Mouse (Mus musculus) 3134 (cell line): ENCODE measurements around the gene Spta1.

Experiments
- DNase-seq: peaks from one replicate; pipeline ENCODE4 v3.0.0-alpha.2; 2011; ENCODE audit warnings: low spot score; ENCODE audit not compliant: insufficient read length; ENCODE audit errors: extremely low read depth

The Spta1 gene

DNA sequence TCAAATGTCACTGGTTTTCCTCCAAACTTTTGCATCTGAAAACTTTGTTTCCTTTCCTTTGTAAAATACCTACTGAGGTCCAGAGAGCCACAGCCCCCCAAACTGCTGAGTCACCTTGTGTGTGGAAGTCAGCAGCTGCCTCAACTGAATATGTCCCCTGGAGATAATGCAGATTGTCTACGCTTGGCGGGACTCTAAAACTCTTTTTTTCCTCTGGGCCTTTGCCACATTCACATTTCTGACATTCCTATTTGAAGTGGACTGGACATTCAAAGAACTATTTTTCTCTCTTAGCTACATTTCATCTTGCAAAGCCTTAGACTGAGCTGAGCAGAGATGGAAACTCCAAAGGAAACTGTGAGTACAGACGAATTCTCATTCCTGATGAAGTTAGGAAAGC is at the start of gene Spta1:
Gene Spta1, plus strand, starts transcription at position 172 of the 400 bp plus-strand sequence.
- DNase-seq = no peak

DNA sequence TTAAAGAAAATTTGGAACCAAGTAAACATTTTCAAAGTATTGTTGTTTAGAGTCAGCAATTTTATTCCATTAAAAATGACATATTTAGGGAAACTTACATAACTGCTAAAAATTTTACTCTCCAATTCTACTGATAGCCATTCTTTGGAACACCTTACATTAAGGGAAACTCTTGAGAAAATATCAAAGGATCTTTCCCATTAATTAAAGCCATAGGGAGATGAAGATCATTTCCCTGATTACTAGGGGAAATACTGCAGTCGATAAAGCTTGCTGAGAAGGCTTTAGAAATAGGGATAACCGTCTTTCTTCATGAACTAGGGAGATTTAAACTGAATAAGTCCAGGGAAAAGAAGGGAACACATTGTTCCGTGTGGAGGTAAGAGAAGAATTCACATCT is 41.4 kb upstream of the Spta1 start, which contains the start of gene Olfr424:
Gene Olfr424, plus strand, starts transcription at position 301 of the 400 bp plus-strand sequence.
- DNase-seq = no peak

- no peak for DNase-seq
Observed at GRCm38 (mm10) chr1:174131999-174132398, 40.6 kb upstream of the Spta1 start.

DNA sequence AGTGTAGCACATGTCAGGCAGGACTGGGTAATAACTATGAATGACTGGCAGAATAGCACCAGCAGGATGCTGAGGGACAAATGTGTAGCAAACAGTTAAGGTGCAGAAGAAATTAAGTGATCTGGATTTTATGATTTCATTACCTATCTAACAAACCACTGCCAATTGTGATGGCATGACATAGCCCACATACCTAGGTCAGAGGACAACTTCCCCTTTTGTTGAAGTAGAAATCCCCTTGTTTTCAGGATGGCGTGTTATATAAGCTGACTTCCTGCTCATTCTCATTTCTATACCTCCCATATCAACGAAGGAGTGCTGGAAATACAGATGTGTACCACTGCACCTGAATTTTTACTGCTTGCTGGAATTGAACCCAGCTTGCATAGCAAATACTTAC is 31.2 kb upstream of the Spta1 start:
- no peak for DNase-seq

- DNase-seq = no peak
Observed at GRCm38 (mm10) chr1:174146696-174147095, 25.9 kb upstream of the Spta1 start.

GRCm38 (mm10) chr1:174149289-174149688 is 23.3 kb upstream of the Spta1 start:
- no peak for DNase-seq

DNA sequence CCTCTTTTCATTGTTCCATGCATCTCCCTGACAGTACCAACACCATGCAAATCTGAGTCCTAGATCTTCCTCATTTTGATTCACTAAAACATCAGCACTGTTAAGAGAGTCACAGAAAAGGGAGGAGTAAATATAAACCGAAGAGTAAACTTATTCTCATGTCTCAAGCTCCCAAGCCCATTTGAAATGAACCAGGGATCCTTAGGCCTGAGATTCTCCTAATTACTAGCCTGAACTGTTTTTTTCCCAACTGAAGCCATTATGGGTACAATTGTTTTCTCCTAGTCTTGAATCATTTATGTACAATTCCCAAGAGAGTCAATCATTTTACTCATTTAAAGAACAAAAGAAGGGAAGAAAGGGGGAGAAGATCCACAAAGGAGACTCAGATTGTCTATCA is 17.2 kb upstream of the Spta1 start, which contains the start of gene Olfr420:
Gene Olfr420, plus strand, starts transcription at position 301 of the 400 bp plus-strand sequence.
- DNase-seq = no peak

DNA sequence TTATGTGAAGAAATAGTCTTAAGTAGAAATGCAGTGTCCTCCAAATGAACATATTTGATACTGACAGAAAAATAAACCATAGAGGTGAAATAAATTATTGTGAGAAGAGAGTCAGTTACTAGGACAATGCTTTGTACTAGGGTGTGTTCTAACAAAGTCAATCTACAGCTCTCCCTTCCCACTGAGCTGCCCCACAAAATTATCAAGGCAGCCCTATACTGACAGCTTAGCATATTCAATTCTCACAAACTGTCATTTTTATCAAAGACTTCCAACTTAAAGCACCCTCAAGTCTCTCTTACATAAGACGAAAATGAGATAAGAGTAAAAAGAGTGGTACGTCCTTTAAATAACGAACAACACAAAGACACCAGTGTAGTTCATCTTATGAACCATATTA is 15.0 kb upstream of the Spta1 start:
- no peak for DNase-seq

- DNase-seq = no peak
Observed at GRCm38 (mm10) chr1:174158512-174158911, 14.1 kb upstream of the Spta1 start.

- DNase-seq = no peak
Observed at GRCm38 (mm10) chr1:174159095-174159494, 13.5 kb upstream of the Spta1 start.

GRCm38 (mm10) chr1:174169024-174169423 is 3.6 kb upstream of the Spta1 start:
- DNase-seq = no peak

- no peak for DNase-seq
Observed at GRCm38 (mm10) chr1:174170706-174171501, 1.7 kb upstream of the Spta1 start.

- DNase-seq = no peak
Observed at GRCm38 (mm10) chr1:174171537-174171936, 1.0 kb upstream of the Spta1 start.

DNA sequence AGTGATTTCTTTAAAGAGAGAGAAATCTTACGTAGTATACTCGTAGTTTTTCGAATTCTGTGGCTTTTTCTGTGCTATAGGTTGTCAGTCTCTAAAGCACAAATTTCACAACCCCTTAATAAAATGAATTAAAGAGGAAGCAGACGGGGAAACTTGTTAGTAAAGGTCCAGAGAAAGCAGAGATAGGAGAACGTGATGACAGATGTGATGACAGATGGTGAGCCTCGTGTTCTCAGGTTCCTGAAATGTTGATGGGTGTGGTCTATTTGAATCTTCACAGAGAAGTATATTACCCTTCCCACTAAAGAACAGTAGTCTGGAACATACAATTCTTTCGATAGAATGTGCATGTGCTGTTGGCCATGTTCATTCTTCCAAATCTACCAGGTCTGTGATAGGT is 32.1 kb downstream of the Spta1 start:
- no peak for DNase-seq

DNA sequence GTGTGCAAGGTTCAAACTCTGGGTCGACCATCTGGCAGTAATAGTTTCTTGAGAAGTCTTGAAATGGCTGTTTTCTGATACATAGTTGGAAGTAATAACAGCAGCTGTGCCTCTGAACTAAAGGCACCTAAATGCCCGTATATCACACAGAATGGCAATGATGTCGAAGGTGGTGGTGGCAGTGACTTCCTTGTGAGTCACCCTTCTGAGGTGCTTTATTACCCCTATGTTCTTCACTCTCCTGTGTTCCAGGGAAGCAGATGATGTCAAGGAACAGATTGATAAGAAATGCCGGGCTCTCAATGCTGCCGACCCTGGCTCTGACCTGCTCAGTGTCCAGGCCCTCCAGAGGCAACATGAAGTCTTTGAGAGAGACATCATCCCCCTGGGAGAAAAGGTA is 39.7 kb downstream of the Spta1 start:
- no peak for DNase-seq

DNA sequence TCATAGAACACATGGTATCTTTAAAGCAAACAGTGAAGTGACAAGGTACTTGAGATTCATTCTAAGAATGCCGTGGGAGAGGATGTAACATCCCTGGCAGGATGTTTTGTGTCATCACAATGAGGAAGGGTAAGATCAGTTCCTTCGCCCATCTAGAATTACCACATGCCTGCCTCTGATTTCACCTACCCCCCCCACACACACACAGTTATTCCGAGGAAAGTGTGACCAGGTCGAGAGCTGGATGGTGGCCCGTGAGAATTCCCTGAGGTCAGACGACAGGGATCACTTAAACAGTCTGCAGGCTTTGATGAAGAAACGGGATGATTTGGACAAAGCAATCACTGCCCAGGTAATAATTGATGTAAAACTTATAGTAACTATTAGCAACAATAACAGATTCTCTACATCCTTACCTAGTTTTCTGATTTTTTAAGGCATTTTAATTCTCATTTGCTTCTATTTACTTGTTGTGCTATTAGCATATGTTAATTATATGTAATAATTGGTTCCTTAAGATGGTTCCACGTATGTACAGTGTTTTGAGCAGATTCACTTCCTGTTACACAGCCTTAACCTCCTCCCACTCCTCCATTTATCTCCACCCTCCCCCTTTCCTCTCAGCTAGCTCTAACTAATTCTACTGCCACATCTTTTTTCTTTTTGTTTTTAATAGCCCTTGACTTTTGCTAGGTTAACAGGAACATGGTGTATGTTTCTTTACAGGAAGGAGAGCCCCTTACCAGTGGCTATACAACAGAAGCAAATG is 42.9 kb downstream of the Spta1 start:
- DNase-seq = no peak

GRCm38 (mm10) chr1:174216528-174217204 is 44.1 kb downstream of the Spta1 start:
- DNase-seq = no peak

- no peak for DNase-seq
Observed at GRCm38 (mm10) chr1:174239916-174240315, 67.3 kb downstream of the Spta1 start.

DNA sequence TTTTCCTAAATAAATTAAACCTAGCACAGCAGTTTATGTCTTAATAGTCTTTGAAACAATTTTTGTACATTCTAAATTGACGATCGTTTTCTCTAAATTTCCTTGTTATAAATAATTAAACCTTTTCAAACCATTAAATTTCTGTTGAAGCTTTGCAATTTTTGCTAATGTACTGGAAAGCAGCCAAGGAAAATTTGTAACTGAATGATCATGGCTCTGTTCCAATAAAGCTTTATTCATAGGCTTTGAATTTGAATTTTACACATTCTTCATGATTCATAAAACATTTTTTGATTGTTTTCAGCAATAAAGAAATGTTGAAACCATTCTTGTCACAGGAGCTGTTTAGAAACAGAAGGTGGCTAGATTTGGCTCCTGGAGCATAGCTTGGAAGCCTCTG is 72.0 kb downstream of the Spta1 start:
- no peak for DNase-seq

GRCm38 (mm10) chr1:174246080-174246479 is 73.5 kb downstream of the Spta1 start:
- no peak for DNase-seq

DNA sequence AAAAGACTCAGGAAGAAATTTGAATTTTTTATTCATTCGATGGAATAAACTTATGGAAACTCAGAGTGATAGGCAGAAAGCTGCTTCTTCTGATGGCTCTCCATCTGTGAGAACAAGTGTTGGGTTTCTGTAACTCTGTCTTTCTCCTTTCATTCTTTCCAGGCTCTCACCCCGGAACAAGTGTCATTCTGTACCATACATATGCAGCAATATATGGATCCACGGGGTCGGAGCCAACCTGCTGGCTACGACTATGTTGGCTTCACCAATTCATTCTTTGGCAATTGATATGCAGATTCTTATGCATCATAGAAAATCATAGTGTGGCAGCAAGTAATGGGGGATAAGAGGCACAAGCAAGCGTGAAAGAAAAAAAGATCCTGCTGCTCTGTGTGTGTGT is 74.6 kb downstream of the Spta1 start:
- no peak for DNase-seq
